20 mouse cellular contexts compared by ENCODE assay signal in the genomic region with DNA sequence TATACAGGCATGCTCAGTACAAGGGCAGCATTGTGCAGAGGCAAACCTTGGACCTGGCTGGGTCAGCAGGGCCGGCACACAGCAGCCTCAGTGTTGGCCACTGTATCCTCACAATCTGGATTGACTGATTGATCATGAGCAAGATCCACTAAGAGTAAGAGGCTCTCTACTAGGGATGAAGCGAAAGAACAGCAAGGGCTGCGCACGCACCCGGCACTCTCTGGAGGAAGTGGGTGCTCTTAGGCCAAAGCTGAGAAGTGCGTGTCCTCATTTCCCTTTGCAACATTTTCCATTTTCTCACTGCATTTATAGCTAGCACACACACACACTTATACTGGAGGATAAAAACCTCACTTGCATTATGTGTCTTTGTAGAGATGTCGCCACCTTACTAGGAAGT. TPM values are rescaled to one million over a fixed set of nuclear protein-coding genes. Genes with fewer than 3 reads are reported as not detected.
"Had no signal": no experiment of that assay in that cellular context is flagged by ENCODE, and none has a peak within 500 bp of the region (broad histone marks: within the 10 kb centered on the region; RNA-seq: fewer than 3 reads in every experiment).

No protein-coding gene starts in this region.

- ATAC-seq: midbrain, embryonic 13.5 days; midbrain, embryonic 16.5 days had no signal

- H3K4me2 ChIP-seq: liver, embryonic 15.5 days; lung, embryonic 14.5 days; midbrain, embryonic 13.5 days; neural tube, embryonic 13.5 days; neural tube, embryonic 15.5 days had no signal

- H3K4me3 ChIP-seq: liver, embryonic 15.5 days; midbrain, embryonic 10.5 days; midbrain, embryonic 13.5 days; myocyte; neural tube, embryonic 13.5 days; neural tube, embryonic 15.5 days had no signal

- DNase-seq: lung, adult 18-20 months; lung, embryonic 14.5 days; lung, postnatal 10 days; lung, postnatal 4 days; retina, postnatal 1 day; right cerebral cortex, adult 18-20 months; right cerebral cortex, postnatal 25 days; right cerebral cortex, postnatal 4 days; spleen, adult 18-20 months; thymus, adult 18-20 months; thymus, postnatal 14 days; thymus, postnatal 36 days had no signal

- H3K4me1 ChIP-seq: midbrain, embryonic 10.5 days; midbrain, embryonic 13.5 days; neural tube, embryonic 13.5 days; neural tube, embryonic 15.5 days had no signal

- H3K27ac ChIP-seq: midbrain, embryonic 10.5 days; midbrain, embryonic 13.5 days; neural tube, embryonic 13.5 days; neural tube, embryonic 15.5 days had no signal

- H3K9me3 ChIP-seq: liver, embryonic 15.5 days; midbrain, embryonic 10.5 days; midbrain, embryonic 13.5 days; neural tube, embryonic 13.5 days; neural tube, embryonic 15.5 days had no signal

- H3K9ac ChIP-seq: liver, embryonic 15.5 days; lung, embryonic 14.5 days; midbrain, embryonic 13.5 days; neural tube, embryonic 13.5 days; neural tube, embryonic 15.5 days had no signal

RNA-seq across cellular contexts. Expression of a gene that starts 7.3 kb away (rescaled TPM):
- polyA plus RNA-seq: liver, embryonic 15.5 days; myocyte; neural tube, embryonic 11.5 days had no signal
